Mouse (Mus musculus) erythroblast, embryonic 14.5 days (primary cell): ENCODE measurements around the gene Magi1. TPM values are rescaled to one million over a fixed set of nuclear protein-coding genes. Genes with fewer than 3 reads are reported as not detected.

Experiments
- H3K27me3 ChIP-seq: 2 replicates; pipeline ENCODE4 v1.6.1; 2012; ENCODE audit warnings: inconsistent platforms; ENCODE audit not compliant: control insufficient read depth
- H3K36me3 ChIP-seq: 2 replicates; pipeline ENCODE4 v1.6.1; 2012; ENCODE audit warnings: mild to moderate bottlenecking, inconsistent platforms; ENCODE audit not compliant: control insufficient read depth
- H3K4me1 ChIP-seq: 2 replicates; pipeline ENCODE4 v1.6.1; 2012; ENCODE audit warnings: inconsistent platforms; ENCODE audit not compliant: control insufficient read depth
- H3K4me3 ChIP-seq: replicated peaks from 2 replicates; pipeline ENCODE3; 2012; ENCODE audit warnings: moderate library complexity, mild to moderate bottlenecking, inconsistent platforms
- H3K9me3 ChIP-seq: 2 replicates; pipeline ENCODE4 v1.6.1; 2012; ENCODE audit warnings: low read length, inconsistent platforms, mixed read lengths; ENCODE audit not compliant: control insufficient read depth
- GATA1 ChIP-seq: IDR thresholded peaks from 2 replicates; pipeline ENCODE4 v1.6.1; 2012; ENCODE audit warnings: low read length, inconsistent platforms, mixed read lengths
- TAL1 ChIP-seq: IDR thresholded peaks from 3 replicates; pipeline ENCODE4 v1.6.1; 2012; ENCODE audit warnings: low read length, inconsistent platforms, mixed read lengths
- polyA plus RNA-seq: library from polyadenylated mRNA; stranded (reverse); fragments of >175 nt; gene quantifications from 2 replicates; pipeline ENCODE4 v1.2.3, GENCODE M21; 2012

The Magi1 gene
- polyA plus RNA-seq, 1 experiment, result 0.16 TPM

- Histone ChIP-seq H3K36me3 (no peaks in the 10 kb centered on the region), H3K9me3 (no peaks in the 10 kb centered on the region), H3K27me3 (no peaks in the 10 kb centered on the region), H3K4me3 (no peak overlapping the region), H3K4me1 (no peaks in the 10 kb centered on the region)
- TF ChIP-seq TAL1 (no peak), GATA1 (no peak)
These were observed 85.9 kb downstream of the Magi1 start for GRCm38 (mm10) chr6:94197831-94198230.

- no peaks in the 10 kb centered on the region for H3K27me3 ChIP-seq
- no peak overlapping the region for H3K4me3 ChIP-seq
- no peaks in the 10 kb centered on the region for H3K4me1 ChIP-seq
- TF ChIP-seq GATA1 (no peak), TAL1 (no peak)
- no peaks in the 10 kb centered on the region for H3K9me3 ChIP-seq
- no peaks in the 10 kb centered on the region for H3K36me3 ChIP-seq
These were observed 88.3 kb downstream of the Magi1 start for GRCm38 (mm10) chr6:94195303-94195911.

- Histone ChIP-seq H3K36me3 (no peaks in the 10 kb centered on the region), H3K9me3 (no peaks in the 10 kb centered on the region), H3K27me3 (no peaks in the 10 kb centered on the region), H3K4me1 (no peaks in the 10 kb centered on the region), H3K4me3 (no peak overlapping the region)
- no peak for TF ChIP-seq TAL1
- TF ChIP-seq GATA1, result no peak
These were observed 92.9 kb downstream of the Magi1 start for GRCm38 (mm10) chr6:94190830-94191229.

GRCm38 (mm10) chr6:94189379-94189778 lies 94.3 kb downstream of the Magi1 start:
- no peaks in the 10 kb centered on the region for H3K4me1 ChIP-seq
- no peaks in the 10 kb centered on the region for H3K36me3 ChIP-seq
- H3K9me3 ChIP-seq, result no peaks in the 10 kb centered on the region
- H3K4me3 ChIP-seq, result no peak overlapping the region
- TF ChIP-seq GATA1 (no peak), TAL1 (no peak)
- no peaks in the 10 kb centered on the region for H3K27me3 ChIP-seq

GRCm38 (mm10) chr6:94186628-94187319 lies 96.9 kb downstream of the Magi1 start:
- Histone ChIP-seq H3K9me3 (no peaks in the 10 kb centered on the region), H3K27me3 (no peaks in the 10 kb centered on the region), H3K4me1 (no peaks in the 10 kb centered on the region), H3K36me3 (no peaks in the 10 kb centered on the region), H3K4me3 (no peak overlapping the region)
- no peak for TF ChIP-seq TAL1
- TF ChIP-seq GATA1, result no peak

GRCm38 (mm10) chr6:94184268-94184667 lies 99.4 kb downstream of the Magi1 start:
- no peak overlapping the region for H3K4me3 ChIP-seq
- no peaks in the 10 kb centered on the region for H3K27me3 ChIP-seq
- no peaks in the 10 kb centered on the region for H3K36me3 ChIP-seq
- no peaks in the 10 kb centered on the region for H3K9me3 ChIP-seq
- no peaks in the 10 kb centered on the region for H3K4me1 ChIP-seq
- TF ChIP-seq TAL1 (no peak), GATA1 (no peak)

GRCm38 (mm10) chr6:94183354-94183851 lies 100.3 kb downstream of the Magi1 start:
- Histone ChIP-seq H3K9me3 (no peaks in the 10 kb centered on the region), H3K27me3 (no peaks in the 10 kb centered on the region), H3K4me1 (no peaks in the 10 kb centered on the region), H3K36me3 (no peaks in the 10 kb centered on the region), H3K4me3 (no peak overlapping the region)
- TF ChIP-seq TAL1, result no peak
- no peak for TF ChIP-seq GATA1

GRCm38 (mm10) chr6:94181673-94182255 lies 102.0 kb downstream of the Magi1 start:
- Histone ChIP-seq H3K4me3 (no peak overlapping the region), H3K27me3 (no peaks in the 10 kb centered on the region), H3K9me3 (no peaks in the 10 kb centered on the region), H3K4me1 (no peaks in the 10 kb centered on the region), H3K36me3 (no peaks in the 10 kb centered on the region)
- no peak for TF ChIP-seq GATA1
- TF ChIP-seq TAL1, result no peak

- no peaks in the 10 kb centered on the region for H3K4me1 ChIP-seq
- H3K27me3 ChIP-seq, result no peaks in the 10 kb centered on the region
- TF ChIP-seq TAL1 (no peak), GATA1 (no peak)
- H3K36me3 ChIP-seq, result no peaks in the 10 kb centered on the region
- H3K4me3 ChIP-seq, result no peak overlapping the region
- no peaks in the 10 kb centered on the region for H3K9me3 ChIP-seq
These were observed 103.2 kb downstream of the Magi1 start for GRCm38 (mm10) chr6:94180331-94181150.
